Mouse (Mus musculus) hindbrain, embryonic 16.5 days (tissue): ENCODE measurements around the gene Pde4d. TPM values are rescaled to one million over a fixed set of nuclear protein-coding genes. Genes with fewer than 3 reads are reported as not detected.

Experiments used
- ATAC-seq: fragments of 200-750 bp; cut with Nextera tagmentation; 2 replicates; pipeline ENCODE4 v1.8.0; 2017; ENCODE audit warnings: moderate TSS enrichment, moderate library complexity
- H3K27ac ChIP-seq: fragments of 300-500 bp; sonication (generic); 2 replicates; pipeline ENCODE4 v1.5.1; 2014; ENCODE audit warnings: low read depth, mild to moderate bottlenecking, control low read depth, low read length, moderate library complexity
- H3K27me3 ChIP-seq: fragments of 300-500 bp; sonication (generic); replicated peaks from 2 replicates; pipeline ENCODE4 v1.6.1; 2014; ENCODE audit warnings: low read length; ENCODE audit not compliant: control insufficient read depth, insufficient read depth
- H3K36me3 ChIP-seq: fragments of 300-500 bp; sonication (generic); 2 replicates; pipeline ENCODE4 v1.6.1; 2014; ENCODE audit warnings: mild to moderate bottlenecking, low read length, moderate library complexity, mixed read lengths; ENCODE audit not compliant: control insufficient read depth, insufficient read depth
- H3K4me1 ChIP-seq: fragments of 300-500 bp; sonication (generic); 2 replicates; pipeline ENCODE4 v1.6.1; 2014; ENCODE audit warnings: low read depth, low read length; ENCODE audit not compliant: control insufficient read depth, insufficient read depth
- H3K4me2 ChIP-seq: fragments of 300-500 bp; sonication (generic); 2 replicates; pipeline ENCODE4 v1.6.1; 2014; ENCODE audit warnings: mild to moderate bottlenecking, low read length, control low read depth, moderate library complexity
- H3K4me3 ChIP-seq: fragments of 300-500 bp; sonication (generic); 2 replicates; pipeline ENCODE4 v1.5.1; 2014; ENCODE audit warnings: mild to moderate bottlenecking, low read length, control low read depth, moderate library complexity
- H3K9ac ChIP-seq: fragments of 300-500 bp; sonication (generic); 2 replicates; pipeline ENCODE4 v1.6.1; 2014; ENCODE audit warnings: low read depth, mild to moderate bottlenecking, control low read depth, low read length, moderate library complexity
- H3K9me3 ChIP-seq: fragments of 300-500 bp; sonication (generic); 2 replicates; pipeline ENCODE4 v1.6.1; 2014; ENCODE audit warnings: mild to moderate bottlenecking, low read length, moderate library complexity; ENCODE audit not compliant: control insufficient read depth
- WGBS: fragments of 180-500 bp; shearing (Covaris S2); extraction: QIAGEN DNeasy Blood & Tissue Kit; methylation state at CpG from one replicate; pipeline ENCODE4 v1.1.7; 2014; 5-methylcytosine and 5-hydroxymethylcytosine counted together
- polyA plus RNA-seq: library from polyadenylated mRNA; unstranded; fragments of >200 nt; fragmentation: Nextera tagmentation; extraction: Ambion mirVana; gene quantifications from 2 replicates; pipeline ENCODE4 v1.2.1, GENCODE M21; 2015

The Pde4d gene
- polyA plus RNA-seq, 1 experiment from 2014 or later: 18.5 TPM

GRCm38 (mm10) chr13:109551836-109552235, 1102.1 kb downstream of the Pde4d start:
- H3K4me3 ChIP-seq: no peak overlapping the region
- H3K27ac ChIP-seq: no peak overlapping the region
- ATAC-seq: no peak
- no peaks in the 10 kb centered on the region for H3K9me3 ChIP-seq
- H3K4me1 ChIP-seq: no peaks in the 10 kb centered on the region; the same call in 1 of the 2 replicates
- 76% methylated on average over 3 of the region's 3 CpGs for WGBS
- H3K36me3 ChIP-seq: no peaks in the 10 kb centered on the region
- no peak overlapping the region for H3K9ac ChIP-seq
- no peaks in the 10 kb centered on the region for H3K27me3 ChIP-seq
- no peak overlapping the region for H3K4me2 ChIP-seq

- no peaks in the 10 kb centered on the region for H3K27me3 ChIP-seq
- H3K4me3 ChIP-seq: no peak overlapping the region
- no peak overlapping the region for H3K9ac ChIP-seq
- no peaks in the 10 kb centered on the region for H3K36me3 ChIP-seq
- 80% methylated on average over 5 of the region's 5 CpGs for WGBS
- H3K9me3 ChIP-seq: no peaks in the 10 kb centered on the region
- no peak overlapping the region for H3K4me2 ChIP-seq
- H3K27ac ChIP-seq: no peak overlapping the region
- H3K4me1 ChIP-seq: no peaks in the 10 kb centered on the region; the same call in 1 of the 2 replicates
- no peak for ATAC-seq
Measured at GRCm38 (mm10) chr13:109555513-109555912, 1105.8 kb downstream of the Pde4d start.

GRCm38 (mm10) chr13:109556853-109557252, 1107.1 kb downstream of the Pde4d start:
- ATAC-seq: no peak
- Histone ChIP-seq H3K4me1 (no peaks in the 10 kb centered on the region; the same call in 1 of the 2 replicates), H3K36me3 (no peaks in the 10 kb centered on the region), H3K9me3 (no peaks in the 10 kb centered on the region), H3K4me3 (no peak overlapping the region), H3K27ac (no peak overlapping the region), H3K9ac (no peak overlapping the region), H3K4me2 (no peak overlapping the region), H3K27me3 (no peaks in the 10 kb centered on the region)
- 79% methylated on average over 4 of the region's 4 CpGs for WGBS

- H3K27ac ChIP-seq: no peak overlapping the region
- no peak overlapping the region for H3K9ac ChIP-seq
- H3K9me3 ChIP-seq: no peaks in the 10 kb centered on the region
- ATAC-seq: peak; percentile 81
- no peak overlapping the region for H3K4me3 ChIP-seq
- no peak overlapping the region for H3K4me2 ChIP-seq
- H3K27me3 ChIP-seq: no peaks in the 10 kb centered on the region
- H3K36me3 ChIP-seq: no peaks in the 10 kb centered on the region
- no peaks in the 10 kb centered on the region; the same call in 1 of the 2 replicates for H3K4me1 ChIP-seq
- 67% methylated on average over 12 of the region's 12 CpGs for WGBS
Measured at GRCm38 (mm10) chr13:109558341-109559257, 1108.9 kb downstream of the Pde4d start.

- Histone ChIP-seq H3K27me3 (no peaks in the 10 kb centered on the region), H3K27ac (no peak overlapping the region), H3K9me3 (no peaks in the 10 kb centered on the region), H3K9ac (no peak overlapping the region), H3K36me3 (no peaks in the 10 kb centered on the region), H3K4me3 (no peak overlapping the region), H3K4me1 (no peaks in the 10 kb centered on the region; the same call in 1 of the 2 replicates), H3K4me2 (no peak overlapping the region)
- no peak for ATAC-seq
- WGBS: 87% methylated on average over 4 of the region's 4 CpGs
Measured at GRCm38 (mm10) chr13:109560261-109560660, 1110.5 kb downstream of the Pde4d start.

GRCm38 (mm10) chr13:109568638-109569468, 1119.1 kb downstream of the Pde4d start:
- Histone ChIP-seq H3K27ac (peak overlapping the region; percentile 51; the same call in 1 of the 2 replicates), H3K4me1 (no peaks in the 10 kb centered on the region), H3K9me3 (no peaks in the 10 kb centered on the region), H3K27me3 (no peaks in the 10 kb centered on the region), H3K36me3 (no peaks in the 10 kb centered on the region), H3K4me3 (peak overlapping the region; percentile 3; the same call in 1 of the 2 replicates), H3K4me2 (peak overlapping the region; percentile 16), H3K9ac (no peak overlapping the region)
- ATAC-seq: peak; percentile 51; the same call in 1 of the 2 replicates
- 67% methylated on average over 20 of the region's 20 CpGs for WGBS

GRCm38 (mm10) chr13:109569491-109569890, 1119.7 kb downstream of the Pde4d start:
- H3K9me3 ChIP-seq: no peaks in the 10 kb centered on the region
- H3K4me1 ChIP-seq: no peaks in the 10 kb centered on the region
- no peaks in the 10 kb centered on the region for H3K27me3 ChIP-seq
- no peak overlapping the region for H3K27ac ChIP-seq
- peak; percentile 61; the same call in 1 of the 2 replicates for ATAC-seq
- WGBS: 66% methylated on average over 5 of the region's 5 CpGs
- no peak overlapping the region for H3K4me2 ChIP-seq
- H3K9ac ChIP-seq: no peak overlapping the region
- H3K4me3 ChIP-seq: no peak overlapping the region
- no peaks in the 10 kb centered on the region for H3K36me3 ChIP-seq

- Histone ChIP-seq H3K9me3 (no peaks in the 10 kb centered on the region), H3K4me3 (no peak overlapping the region), H3K4me1 (peaks cover 4% of the 10 kb centered on the region), H3K36me3 (no peaks in the 10 kb centered on the region), H3K9ac (no peak overlapping the region), H3K4me2 (no peak overlapping the region), H3K27ac (no peak overlapping the region), H3K27me3 (no peaks in the 10 kb centered on the region)
- WGBS: 48% methylated on average over 1 of the region's 1 CpGs
- no peak for ATAC-seq
Measured at GRCm38 (mm10) chr13:109576725-109577124, 1127.0 kb downstream of the Pde4d start.

GRCm38 (mm10) chr13:109577454-109577853, 1127.7 kb downstream of the Pde4d start:
- Histone ChIP-seq H3K27ac (no peak overlapping the region), H3K4me2 (no peak overlapping the region), H3K9me3 (no peaks in the 10 kb centered on the region), H3K36me3 (no peaks in the 10 kb centered on the region), H3K27me3 (no peaks in the 10 kb centered on the region), H3K4me1 (peaks cover 4% of the 10 kb centered on the region), H3K4me3 (no peak overlapping the region), H3K9ac (no peak overlapping the region)
- ATAC-seq: peak; percentile 34; the same call in 1 of the 2 replicates
- WGBS: 42% methylated on average over 5 of the region's 5 CpGs
